Mouse (Mus musculus): ENCODE results near the gene Pfdn4.

The Pfdn4 gene

GRCm38 (mm10) chr2:170497091-170497566, 901 bp downstream of the Pfdn4 start, which contains the start of gene Cyp24a1:
Gene Cyp24a1 (minus strand): TSS chr2:170497145.
- DNase-seq (ENCODE audit: low read depth, low spot score), result no peak

- DNase-seq (ENCODE audit: low read depth, low spot score), result no peak
Observed at GRCm38 (mm10) chr2:170498011-170498410, 1.8 kb downstream of the Pfdn4 start.

- DNase-seq (ENCODE audit: low read depth, low spot score), result no peak
Observed at GRCm38 (mm10) chr2:170503343-170503742, 7.1 kb downstream of the Pfdn4 start.

GRCm38 (mm10) chr2:170503983-170504382, 7.8 kb downstream of the Pfdn4 start:
- no peak for DNase-seq (ENCODE audit: low read depth, low spot score)

GRCm38 (mm10) chr2:170507734-170508133, 11.5 kb downstream of the Pfdn4 start:
- peak; percentile 82 for DNase-seq (ENCODE audit: low read depth, low spot score)

GRCm38 (mm10) chr2:170508821-170509220, 12.6 kb downstream of the Pfdn4 start:
- DNase-seq (ENCODE audit: low read depth, low spot score), result peak; percentile 76

- peak; percentile 91 for DNase-seq (ENCODE audit: low read depth, low spot score)
Observed at GRCm38 (mm10) chr2:170511073-170511891, 15.1 kb downstream of the Pfdn4 start.

GRCm38 (mm10) chr2:170513756-170514155, 17.5 kb downstream of the Pfdn4 start:
- DNase-seq (ENCODE audit: low read depth, low spot score), result no peak

GRCm38 (mm10) chr2:170520321-170520971, 24.2 kb downstream of the Pfdn4 start:
- DNase-seq (ENCODE audit: low read depth, low spot score), result peak; percentile 47

GRCm38 (mm10) chr2:170526513-170526912, 30.3 kb downstream of the Pfdn4 start:
- no peak for DNase-seq (ENCODE audit: low read depth, low spot score)

GRCm38 (mm10) chr2:170528061-170528460, 31.8 kb downstream of the Pfdn4 start:
- DNase-seq (ENCODE audit: low read depth, low spot score), result no peak

- no peak for DNase-seq (ENCODE audit: low read depth, low spot score)
Observed at GRCm38 (mm10) chr2:170529766-170530165, 33.5 kb downstream of the Pfdn4 start.

- no peak for DNase-seq (ENCODE audit: low read depth, low spot score)
Observed at GRCm38 (mm10) chr2:170530256-170530655, 34.0 kb downstream of the Pfdn4 start.

- DNase-seq (ENCODE audit: low read depth, low spot score), result no peak
Observed at GRCm38 (mm10) chr2:170534116-170534802, 38.0 kb downstream of the Pfdn4 start.

GRCm38 (mm10) chr2:170534803-170535174, 38.6 kb downstream of the Pfdn4 start:
- no peak for DNase-seq (ENCODE audit: low read depth, low spot score)

GRCm38 (mm10) chr2:170535841-170536240, 39.6 kb downstream of the Pfdn4 start:
- DNase-seq (ENCODE audit: low read depth, low spot score), result no peak

GRCm38 (mm10) chr2:170539211-170539610, 43.0 kb downstream of the Pfdn4 start:
- DNase-seq (ENCODE audit: low read depth, low spot score), result no peak

GRCm38 (mm10) chr2:170543625-170544024, 47.4 kb downstream of the Pfdn4 start:
- DNase-seq (ENCODE audit: low read depth, low spot score), result no peak

- DNase-seq (ENCODE audit: low read depth, low spot score), result no peak
Observed at GRCm38 (mm10) chr2:170544159-170544558, 47.9 kb downstream of the Pfdn4 start.

- no peak for DNase-seq (ENCODE audit: low read depth, low spot score)
Observed at GRCm38 (mm10) chr2:170544950-170545349, 48.7 kb downstream of the Pfdn4 start.

- no peak for DNase-seq (ENCODE audit: low read depth, low spot score)
Observed at GRCm38 (mm10) chr2:170545745-170546144, 49.5 kb downstream of the Pfdn4 start.

- DNase-seq (ENCODE audit: low read depth, low spot score), result no peak
Observed at GRCm38 (mm10) chr2:170547526-170547925, 51.3 kb downstream of the Pfdn4 start.
